Mouse (Mus musculus): ENCODE data around the gene Slc5a11. TPM values are rescaled to one million over a fixed set of nuclear protein-coding genes. Genes with fewer than 3 reads are reported as not detected.

Slc5a11 gene
- polyA plus RNA-seq, 1 experiment from 2014 or later: 1.9 TPM

GRCm38 (mm10) chr7:123283826-123284225, 69.2 kb downstream of the Slc5a11 start:
- H3K4me3 ChIP-seq (ENCODE audit: inconsistent target): no peak overlapping the region
- peaks cover 97% of the 10 kb centered on the region for H3K36me3 ChIP-seq (ENCODE audit: inconsistent target)
- no peaks in the 10 kb centered on the region; the same call in 1 of the 2 replicates for H3K79me2 ChIP-seq (ENCODE audit: inconsistent target)
- H3K27ac ChIP-seq: no peak overlapping the region
- 92% methylated on average over 4 of the region's 4 CpGs for WGBS (ENCODE audit: missing documents)

GRCm38 (mm10) chr7:123285896-123286295, 71.3 kb downstream of the Slc5a11 start:
- peaks cover 97% of the 10 kb centered on the region for H3K36me3 ChIP-seq (ENCODE audit: inconsistent target)
- H3K4me3 ChIP-seq (ENCODE audit: inconsistent target): no peak overlapping the region
- WGBS (ENCODE audit: missing documents): 97% methylated on average over 5 of the region's 5 CpGs
- H3K79me2 ChIP-seq (ENCODE audit: inconsistent target): no peaks in the 10 kb centered on the region; the same call in 1 of the 2 replicates
- H3K27ac ChIP-seq: no peak overlapping the region

GRCm38 (mm10) chr7:123287903-123288302, 73.3 kb downstream of the Slc5a11 start:
- peaks cover 98% of the 10 kb centered on the region for H3K36me3 ChIP-seq (ENCODE audit: inconsistent target)
- H3K79me2 ChIP-seq (ENCODE audit: inconsistent target): no peaks in the 10 kb centered on the region; the same call in 1 of the 2 replicates
- no peak overlapping the region for H3K27ac ChIP-seq
- 98% methylated on average over 3 of the region's 3 CpGs for WGBS (ENCODE audit: missing documents)
- H3K4me3 ChIP-seq (ENCODE audit: inconsistent target): no peak overlapping the region

GRCm38 (mm10) chr7:123289176-123289575, 74.6 kb downstream of the Slc5a11 start:
- no peak overlapping the region for H3K27ac ChIP-seq
- 93% methylated on average over 4 of the region's 4 CpGs for WGBS (ENCODE audit: missing documents)
- no peak overlapping the region for H3K4me3 ChIP-seq (ENCODE audit: inconsistent target)
- no peaks in the 10 kb centered on the region; the same call in 1 of the 2 replicates for H3K79me2 ChIP-seq (ENCODE audit: inconsistent target)
- peaks cover 98% of the 10 kb centered on the region for H3K36me3 ChIP-seq (ENCODE audit: inconsistent target)

DNA sequence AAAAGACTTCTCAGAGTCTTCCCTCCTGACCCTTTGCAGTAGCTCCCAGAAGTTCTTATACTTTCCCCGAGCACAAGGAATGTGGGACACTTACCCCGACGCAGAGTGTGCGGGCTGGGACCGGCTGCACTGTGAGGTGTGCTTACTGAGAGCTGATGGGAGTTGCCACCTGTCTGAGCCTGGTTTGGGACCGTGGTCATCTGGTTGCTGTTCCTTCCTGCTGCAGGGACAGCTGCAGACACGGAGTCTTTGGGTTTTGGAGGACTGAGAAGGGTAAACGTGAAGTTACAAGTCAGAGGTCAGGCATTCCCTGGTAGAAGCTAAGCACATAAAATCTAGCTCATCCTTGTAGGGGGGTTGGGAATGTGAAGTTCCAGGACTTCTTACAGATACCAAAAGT, 77.4 kb downstream of the Slc5a11 start:
- peaks cover 98% of the 10 kb centered on the region for H3K36me3 ChIP-seq (ENCODE audit: inconsistent target)
- WGBS (ENCODE audit: missing documents): 95% methylated on average over 8 of the region's 8 CpGs
- H3K4me3 ChIP-seq (ENCODE audit: inconsistent target): no peak overlapping the region

GRCm38 (mm10) chr7:123293898-123294297, 79.3 kb downstream of the Slc5a11 start:
- peaks cover 99% of the 10 kb centered on the region for H3K36me3 ChIP-seq (ENCODE audit: inconsistent target)
- H3K27ac ChIP-seq: no peak overlapping the region
- WGBS (ENCODE audit: missing documents): 87% methylated on average over 7 of the region's 7 CpGs
- no peaks in the 10 kb centered on the region for H3K79me2 ChIP-seq (ENCODE audit: inconsistent target)
- no peak overlapping the region for H3K4me3 ChIP-seq (ENCODE audit: inconsistent target)

More for the DNA sequence above, 77.4 kb downstream of the Slc5a11 start:
- Histone ChIP-seq H3K27ac (no peak overlapping the region), H3K79me2 (ENCODE audit: inconsistent target) (no peaks in the 10 kb centered on the region)

DNA sequence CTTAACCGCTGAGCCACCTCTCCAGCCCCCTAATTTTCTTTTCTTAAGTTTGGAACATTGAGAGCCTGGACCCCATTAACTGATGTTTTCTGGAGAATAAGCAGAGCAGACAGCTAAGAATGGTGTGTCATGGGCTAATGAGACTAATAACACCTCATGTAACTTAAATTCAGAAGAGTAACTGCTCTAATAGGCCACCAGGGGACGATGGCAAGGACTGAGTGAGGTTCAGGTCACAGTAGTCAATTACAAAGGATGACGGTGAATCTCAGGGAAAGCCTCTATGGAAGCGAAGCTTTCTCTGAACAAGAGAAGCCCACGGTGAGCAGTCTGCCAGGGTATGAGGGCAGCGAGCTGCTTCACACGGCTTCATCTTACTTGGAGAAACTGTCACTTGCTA, 80.8 kb downstream of the Slc5a11 start:
- Histone ChIP-seq H3K4me3 (ENCODE audit: inconsistent target) (no peak overlapping the region), H3K36me3 (ENCODE audit: inconsistent target) (peaks cover 99% of the 10 kb centered on the region), H3K27ac (no peak overlapping the region), H3K79me2 (ENCODE audit: inconsistent target) (no peaks in the 10 kb centered on the region)
- WGBS (ENCODE audit: missing documents): 94% methylated on average over 7 of the region's 7 CpGs

- Histone ChIP-seq H3K79me2 (ENCODE audit: inconsistent target) (no peaks in the 10 kb centered on the region), H3K36me3 (ENCODE audit: inconsistent target) (peaks cover 99% of the 10 kb centered on the region), H3K4me3 (ENCODE audit: inconsistent target) (no peak overlapping the region), H3K27ac (no peak overlapping the region)
- whole genome bisulfite sequencing (ENCODE audit: missing documents): 92% methylated on average over 6 of the region's 6 CpGs
Observed at GRCm38 (mm10) chr7:123296097-123296496, 81.5 kb downstream of the Slc5a11 start.

DNA sequence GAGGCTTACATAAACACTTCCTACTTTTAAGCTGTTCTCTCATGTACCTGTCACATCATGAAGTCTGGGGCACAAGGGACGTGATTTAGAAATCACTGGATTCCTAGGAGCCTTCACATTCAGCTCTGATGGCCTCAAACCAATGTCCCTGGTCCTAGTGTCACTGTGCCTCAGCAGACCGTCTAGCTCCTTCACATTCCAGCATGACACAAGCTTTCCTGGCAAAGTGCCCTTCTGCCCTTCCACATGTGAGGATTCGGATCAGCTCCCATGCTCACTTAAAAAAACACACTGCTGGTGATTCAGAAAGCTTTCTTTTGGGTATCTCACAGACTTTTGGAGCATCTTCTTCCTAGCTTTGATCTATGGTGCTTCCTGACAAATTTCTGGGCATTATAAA, 83.6 kb downstream of the Slc5a11 start:
- WGBS (ENCODE audit: missing documents): 95% methylated on average over 3 of the region's 3 CpGs
- Histone ChIP-seq H3K36me3 (ENCODE audit: inconsistent target) (peaks cover 91% of the 10 kb centered on the region), H3K4me3 (ENCODE audit: inconsistent target) (no peak overlapping the region)

DNA sequence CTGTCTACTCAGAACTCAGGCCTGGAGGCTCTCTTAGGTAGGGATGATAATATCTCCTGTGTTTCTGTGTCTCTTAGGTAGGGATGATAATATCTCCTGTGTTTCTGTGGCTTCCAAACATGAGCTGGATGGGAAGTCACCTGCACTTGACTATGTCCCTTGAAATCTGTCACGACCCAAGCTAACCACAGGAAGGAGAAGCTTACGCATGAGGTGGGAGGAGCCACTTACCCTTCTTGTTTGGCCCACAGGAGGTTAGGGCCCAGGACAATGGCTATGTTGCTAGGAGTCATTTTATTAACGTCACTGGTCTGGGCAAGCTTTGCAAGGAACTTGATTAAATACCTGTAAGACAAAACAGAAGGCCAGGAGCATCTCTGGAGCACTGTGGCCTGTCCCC, 85.7 kb downstream of the Slc5a11 start:
- Histone ChIP-seq H3K27ac (no peak overlapping the region), H3K4me3 (ENCODE audit: inconsistent target) (no peak overlapping the region), H3K36me3 (ENCODE audit: inconsistent target) (peaks cover 92% of the 10 kb centered on the region), H3K79me2 (ENCODE audit: inconsistent target) (no peaks in the 10 kb centered on the region)
- 40% methylated on average over 3 of the region's 3 CpGs for WGBS (ENCODE audit: missing documents)

More for the DNA sequence above, 83.6 kb downstream of the Slc5a11 start:
- Histone ChIP-seq H3K27ac (no peak overlapping the region), H3K79me2 (ENCODE audit: inconsistent target) (no peaks in the 10 kb centered on the region)

- Histone ChIP-seq H3K36me3 (ENCODE audit: inconsistent target) (peaks cover 92% of the 10 kb centered on the region), H3K27ac (no peak overlapping the region)
- WGBS (ENCODE audit: missing documents): 92% methylated on average over 2 of the region's 2 CpGs
Observed at GRCm38 (mm10) chr7:123305397-123305796, 90.8 kb downstream of the Slc5a11 start.

DNA sequence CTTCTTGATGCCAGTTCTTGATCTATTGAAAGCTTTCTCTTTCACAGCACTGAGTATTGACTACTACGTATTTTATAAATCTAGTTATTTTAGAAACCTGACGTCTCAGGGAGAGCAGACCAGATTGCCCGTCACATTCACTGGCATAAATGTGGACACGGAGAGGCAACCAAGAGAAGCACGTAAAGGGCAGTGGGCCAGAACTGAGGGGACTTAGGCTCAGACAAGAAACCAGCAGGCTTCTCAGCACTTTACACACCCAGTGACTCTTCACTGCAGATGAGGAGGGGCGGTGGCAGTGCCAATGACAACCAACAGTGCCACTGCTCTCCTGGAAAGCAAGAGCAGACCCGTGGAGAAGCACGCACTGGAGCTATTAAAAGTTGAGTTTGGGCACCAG, 92.7 kb downstream of the Slc5a11 start:
- Histone ChIP-seq H3K79me2 (ENCODE audit: inconsistent target) (no peaks in the 10 kb centered on the region; the same call in 1 of the 2 replicates), H3K27ac (no peak overlapping the region), H3K4me3 (ENCODE audit: inconsistent target) (no peak overlapping the region), H3K36me3 (ENCODE audit: inconsistent target) (peaks cover 100% of the 10 kb centered on the region)
- 94% methylated on average over 8 of the region's 8 CpGs for WGBS (ENCODE audit: missing documents)

More at GRCm38 (mm10) chr7:123305397-123305796, 90.8 kb downstream of the Slc5a11 start:
- no peaks in the 10 kb centered on the region; the same call in 1 of the 2 replicates for H3K79me2 ChIP-seq (ENCODE audit: inconsistent target)
- no peak overlapping the region for H3K4me3 ChIP-seq (ENCODE audit: inconsistent target)

DNA sequence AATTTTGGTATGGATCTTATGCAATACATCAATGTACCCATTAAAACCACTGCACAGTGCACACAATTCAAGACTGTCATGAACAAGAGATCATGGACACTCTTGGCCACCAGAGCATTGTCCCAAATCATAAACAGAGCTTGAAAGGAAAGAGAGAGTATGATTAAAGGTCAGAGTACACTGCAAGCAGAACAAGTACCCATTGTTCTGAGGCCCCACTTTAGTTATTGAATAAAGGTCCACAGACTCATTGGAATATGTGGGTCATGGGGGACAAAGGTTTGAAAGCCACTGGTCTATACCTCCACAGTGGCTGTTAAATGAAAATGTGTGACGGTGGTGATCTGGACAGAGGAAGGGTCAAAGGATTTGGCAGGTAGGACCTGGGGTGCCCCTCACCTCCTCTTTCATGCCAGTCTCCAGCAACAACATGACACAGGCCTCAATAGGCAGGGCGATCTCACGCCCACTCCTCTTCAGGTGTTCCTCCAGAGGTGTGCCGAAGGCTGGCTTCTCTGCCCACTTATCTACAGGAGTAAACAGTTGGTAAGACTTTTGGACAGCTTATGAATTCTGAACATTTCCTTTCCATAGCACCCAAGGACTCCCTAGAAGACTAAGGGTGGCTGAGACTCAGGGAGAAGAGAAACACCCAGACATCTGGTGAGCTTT, 93.4 kb downstream of the Slc5a11 start:
- no peak overlapping the region for H3K27ac ChIP-seq
- H3K79me2 ChIP-seq (ENCODE audit: inconsistent target): no peaks in the 10 kb centered on the region; the same call in 1 of the 2 replicates
- WGBS (ENCODE audit: missing documents): 96% methylated on average over 4 of the region's 4 CpGs
- no peak overlapping the region for H3K4me3 ChIP-seq (ENCODE audit: inconsistent target)
- H3K36me3 ChIP-seq (ENCODE audit: inconsistent target): peaks cover 100% of the 10 kb centered on the region

DNA sequence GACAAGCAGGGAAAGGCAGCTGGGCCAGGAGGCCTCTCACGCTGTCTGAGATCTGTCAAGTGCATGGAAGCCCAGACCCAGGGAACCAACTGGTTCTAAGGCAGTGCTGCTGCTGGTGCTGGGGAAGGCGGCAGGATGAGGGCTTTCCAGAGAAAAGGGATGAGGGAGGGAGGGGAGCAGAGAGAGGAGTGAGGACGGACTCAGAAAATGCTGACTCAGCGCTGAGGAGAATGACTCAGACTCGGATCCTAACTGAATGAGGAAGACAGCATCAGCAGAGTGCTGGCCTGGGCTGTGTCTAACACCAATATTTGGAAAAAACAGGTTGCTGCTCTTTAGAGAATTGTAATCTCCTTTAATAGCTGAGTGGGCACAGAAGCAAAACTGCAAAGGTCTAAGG, 97.3 kb downstream of the Slc5a11 start:
- Histone ChIP-seq H3K79me2 (ENCODE audit: inconsistent target) (no peaks in the 10 kb centered on the region; the same call in 1 of the 2 replicates), H3K4me3 (ENCODE audit: inconsistent target) (no peak overlapping the region), H3K36me3 (ENCODE audit: inconsistent target) (peaks cover 97% of the 10 kb centered on the region), H3K27ac (no peak overlapping the region)
- WGBS (ENCODE audit: missing documents): 59% methylated on average over 4 of the region's 5 CpGs

DNA sequence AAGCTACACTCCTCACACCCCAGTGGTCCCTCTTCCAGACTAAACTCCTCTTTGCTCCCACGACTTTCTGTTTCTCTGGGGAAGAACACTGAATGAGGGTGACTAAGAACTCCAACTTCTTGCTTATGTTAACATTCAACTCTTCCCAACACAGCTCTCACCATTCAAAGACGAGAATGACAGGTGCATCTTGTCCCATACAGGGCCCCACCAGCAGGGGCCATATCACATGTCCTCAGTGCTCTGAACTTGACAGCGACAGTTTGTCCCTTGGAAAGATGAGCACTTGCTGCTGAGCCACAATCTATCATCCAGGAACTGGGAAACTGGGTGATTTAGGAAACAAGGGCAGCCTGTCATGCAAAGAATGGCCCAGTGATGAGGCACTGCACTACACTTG, 98.2 kb downstream of the Slc5a11 start:
- 86% methylated on average over 3 of the region's 3 CpGs for WGBS (ENCODE audit: missing documents)
- H3K4me3 ChIP-seq (ENCODE audit: inconsistent target): no peak overlapping the region
- H3K27ac ChIP-seq: no peak overlapping the region
- H3K79me2 ChIP-seq (ENCODE audit: inconsistent target): peaks cover 4% of the 10 kb centered on the region; the same call in 1 of the 2 replicates
- peaks cover 97% of the 10 kb centered on the region for H3K36me3 ChIP-seq (ENCODE audit: inconsistent target)
